Mouse (Mus musculus) neutrophil, adult 65 days (primary cell): ENCODE measurements around the gene Reep3. TPM values are rescaled to one million over a fixed set of nuclear protein-coding genes. Genes with fewer than 3 reads are reported as not detected.

Experiments used
- total RNA-seq: library from RNA; stranded (reverse); gene quantifications from 2 replicates; pipeline ENCODE4 v1.2.4, GENCODE M21; 2023

The Reep3 gene
- total RNA-seq: 66.5 and 68.6 TPM in 2 replicates

GRCm38 (mm10) chr10:67096621-67097436 lies at the start of gene Reep3:
Reep3 (minus strand) TSS chr10:67096945.

GRCm38 (mm10) chr10:67095798-67096620 lies 736 bp downstream of the Reep3 start, which contains the start of gene Jmjd1c:
Jmjd1c (plus strand) TSS chr10:67096125.

Other genes with a start within 250 kb of the Reep3 start
- 245 and 317 TPM in 2 replicates for gene Jmjd1c, start 820 bp downstream of the Reep3 start, total RNA-seq
- 18.2 and 19.8 TPM in 2 replicates for gene Nrbf2, start 188.4 kb upstream of the Reep3 start, total RNA-seq